Mouse (Mus musculus) hindbrain, embryonic 12.5 days (tissue): ENCODE results near the gene Nudt3. TPM values are rescaled to one million over a fixed set of nuclear protein-coding genes. Genes with fewer than 3 reads are reported as not detected.

ENCODE experiments used
- ATAC-seq: fragments of 200-750 bp; cut with Nextera tagmentation; 2 replicates; pipeline ENCODE4 v1.8.0; 2017; ENCODE audit warnings: moderate TSS enrichment; ENCODE audit not compliant: low FRiP score
- H3K27ac ChIP-seq: fragments of 300-500 bp; sonication (generic); 2 replicates; pipeline ENCODE4 v1.5.1; 2016; ENCODE audit warnings: mild to moderate bottlenecking
- H3K27me3 ChIP-seq: fragments of 300-500 bp; sonication (generic); 2 replicates; pipeline ENCODE4 v1.6.1; 2016; ENCODE audit warnings: mild to moderate bottlenecking
- H3K36me3 ChIP-seq: fragments of 300-500 bp; sonication (generic); 2 replicates; pipeline ENCODE4 v1.6.1; 2016; ENCODE audit warnings: mild to moderate bottlenecking
- H3K4me1 ChIP-seq: fragments of 300-500 bp; sonication (generic); 2 replicates; pipeline ENCODE4 v1.6.1; 2016
- H3K4me2 ChIP-seq: fragments of 300-500 bp; sonication (generic); replicated peaks from 2 replicates; pipeline ENCODE4 v1.6.1; 2016; ENCODE audit warnings: mild to moderate bottlenecking
- H3K4me3 ChIP-seq: fragments of 300-500 bp; sonication (generic); 2 replicates; pipeline ENCODE4 v1.5.1; 2016; ENCODE audit warnings: mild to moderate bottlenecking
- H3K9ac ChIP-seq: fragments of 300-500 bp; sonication (generic); 2 replicates; pipeline ENCODE4 v1.6.1; 2016; ENCODE audit warnings: mild to moderate bottlenecking, moderate library complexity
- H3K9me3 ChIP-seq: fragments of 300-500 bp; sonication (generic); replicated peaks from 2 replicates; pipeline ENCODE4 v1.6.1; 2016; ENCODE audit warnings: mild to moderate bottlenecking
- WGBS: fragments of 180-500 bp; shearing (Covaris S2); methylation state at CpG from one replicate; pipeline ENCODE4 v1.1.7; 2016; 5-methylcytosine and 5-hydroxymethylcytosine counted together
- polyA plus RNA-seq: library from polyadenylated mRNA; unstranded; fragments of >200 nt; fragmentation: Nextera tagmentation; extraction: Ambion mirVana; gene quantifications from 2 replicates; pipeline ENCODE4 v1.2.1, GENCODE M21; 2016

Nudt3 gene
- polyA plus RNA-seq, 1 experiment from 2014 or later: 199 TPM

DNA sequence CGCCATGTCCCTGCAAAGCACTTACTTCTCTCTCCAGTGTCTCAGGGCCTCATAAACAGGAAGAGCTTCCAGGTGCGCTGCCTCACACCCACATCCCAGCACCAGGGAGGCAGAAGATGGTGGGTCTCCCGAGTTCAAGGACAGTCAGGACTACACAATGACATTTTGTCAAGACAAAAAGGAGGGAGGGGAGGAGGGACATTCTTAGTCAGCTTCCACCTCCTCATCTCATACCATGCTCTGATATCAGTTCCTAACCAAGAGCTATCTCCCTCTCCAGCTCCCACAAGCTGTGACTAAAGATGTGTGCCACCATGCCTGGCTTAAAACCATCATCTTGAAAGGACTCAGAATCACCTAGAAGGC is 11.8 kb downstream of the Nudt3 start:
- WGBS: 76% methylated on average over 3 of the region's 3 CpGs
- Histone ChIP-seq H3K4me2 (no peak overlapping the region), H3K9ac (no peak overlapping the region), H3K4me1 (peaks cover 37% of the 10 kb centered on the region), H3K4me3 (no peak overlapping the region), H3K27ac (no peak overlapping the region), H3K36me3 (peaks cover 4% of the 10 kb centered on the region; the same call in 1 of the 2 replicates), H3K9me3 (no peaks in the 10 kb centered on the region), H3K27me3 (no peaks in the 10 kb centered on the region)
- ATAC-seq: no peak

GRCm38 (mm10) chr17:27610679-27611518 is 12.4 kb downstream of the Nudt3 start:
- no peak overlapping the region for H3K4me3 ChIP-seq
- H3K36me3 ChIP-seq: peaks cover 4% of the 10 kb centered on the region; the same call in 1 of the 2 replicates
- H3K4me1 ChIP-seq: peaks cover 38% of the 10 kb centered on the region
- H3K4me2 ChIP-seq: no peak overlapping the region
- no peak overlapping the region for H3K9ac ChIP-seq
- peak overlapping the region; percentile 35; the same call in 1 of the 2 replicates for H3K27ac ChIP-seq
- H3K9me3 ChIP-seq: no peaks in the 10 kb centered on the region
- 85% methylated on average over 10 of the region's 10 CpGs for WGBS
- no peaks in the 10 kb centered on the region for H3K27me3 ChIP-seq
- ATAC-seq: no peak

DNA sequence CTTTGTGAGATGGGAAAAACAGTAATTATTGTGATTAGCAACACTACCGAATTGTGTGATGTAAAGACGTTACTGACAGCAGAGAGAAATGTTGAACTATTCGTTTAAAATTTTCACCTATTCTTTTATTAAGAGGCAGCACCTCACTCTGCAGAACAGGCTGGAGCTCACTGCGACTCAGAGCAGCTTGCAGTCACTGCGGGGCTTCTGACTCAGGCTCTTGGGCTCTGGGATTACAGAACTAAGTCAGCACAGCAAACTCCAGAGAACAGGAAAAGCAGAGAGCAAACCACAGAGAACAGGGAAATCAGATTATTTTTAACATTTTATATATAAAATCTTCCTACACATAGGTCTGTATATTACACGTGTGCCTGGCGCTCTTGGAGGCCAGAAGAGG is 13.7 kb downstream of the Nudt3 start:
- no peak overlapping the region for H3K4me3 ChIP-seq
- WGBS: 92% methylated on average over 7 of the region's 7 CpGs
- H3K27me3 ChIP-seq: no peaks in the 10 kb centered on the region
- no peak overlapping the region for H3K27ac ChIP-seq
- no peaks in the 10 kb centered on the region for H3K9me3 ChIP-seq
- H3K4me2 ChIP-seq: no peak overlapping the region
- H3K9ac ChIP-seq: no peak overlapping the region
- peaks cover 4% of the 10 kb centered on the region; the same call in 1 of the 2 replicates for H3K36me3 ChIP-seq
- H3K4me1 ChIP-seq: peaks cover 31% of the 10 kb centered on the region
- no peak for ATAC-seq

DNA sequence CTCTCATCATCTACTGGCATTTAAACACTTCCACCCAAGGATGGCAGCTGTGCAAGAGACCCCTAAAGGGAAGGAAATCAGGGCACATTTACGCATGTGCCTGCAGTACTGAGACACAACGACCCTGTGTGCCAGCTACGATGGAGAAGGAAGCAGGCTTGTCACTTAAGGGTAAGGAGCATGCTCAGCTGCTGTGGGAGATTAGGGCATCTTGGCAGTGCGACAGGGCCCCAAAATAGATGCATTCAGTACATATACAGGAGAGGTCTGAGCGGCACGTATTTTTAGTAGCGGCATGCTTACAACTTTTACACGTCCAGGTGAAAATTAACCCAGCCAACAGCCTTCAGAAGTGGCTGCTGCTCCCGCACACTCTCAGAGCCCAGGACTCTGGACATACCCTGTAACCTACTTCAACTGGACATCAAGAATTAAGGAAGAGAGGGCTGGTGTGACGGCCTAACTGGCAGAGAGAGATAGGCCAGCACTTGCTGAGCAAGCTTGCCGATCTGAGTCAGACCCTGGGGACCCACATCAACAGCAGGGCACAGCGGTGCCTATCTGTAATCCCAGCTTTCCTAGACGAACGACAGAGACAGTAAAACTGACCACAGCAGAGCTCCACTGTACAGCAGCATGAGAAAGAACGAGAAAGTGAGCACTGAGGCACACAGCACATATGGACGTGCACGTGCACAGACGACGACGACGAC is 19.6 kb downstream of the Nudt3 start:
- H3K36me3 ChIP-seq: peaks cover 4% of the 10 kb centered on the region; the same call in 1 of the 2 replicates
- H3K4me2 ChIP-seq: no peak overlapping the region
- ATAC-seq: no peak
- no peaks in the 10 kb centered on the region for H3K9me3 ChIP-seq
- no peak overlapping the region for H3K4me3 ChIP-seq
- WGBS: 83% methylated on average over 21 of the region's 21 CpGs
- H3K27ac ChIP-seq: no peak overlapping the region
- H3K27me3 ChIP-seq: no peaks in the 10 kb centered on the region
- peaks cover 26% of the 10 kb centered on the region for H3K4me1 ChIP-seq
- no peak overlapping the region for H3K9ac ChIP-seq

DNA sequence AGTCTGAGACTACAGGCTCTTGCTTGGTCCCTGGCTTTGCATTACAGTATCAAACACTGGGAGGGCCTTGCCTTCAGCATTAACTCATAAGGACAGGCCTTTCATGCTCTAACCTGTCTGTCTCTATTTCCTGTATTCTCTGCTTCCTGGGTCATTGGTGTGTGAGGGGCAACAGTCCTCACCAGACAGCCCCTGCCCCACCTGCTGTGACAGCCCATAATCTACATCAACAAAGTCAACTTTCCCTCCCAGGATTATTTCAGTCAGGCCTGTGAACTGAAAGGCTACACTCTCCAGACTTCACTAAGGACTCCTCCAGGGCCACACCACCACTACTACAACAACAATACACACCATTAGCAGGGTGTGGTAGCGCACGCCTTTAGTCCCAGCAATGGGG is 20.3 kb downstream of the Nudt3 start:
- no peak for ATAC-seq
- no peak overlapping the region for H3K4me3 ChIP-seq
- H3K27ac ChIP-seq: no peak overlapping the region
- H3K9me3 ChIP-seq: no peaks in the 10 kb centered on the region
- H3K4me1 ChIP-seq: peaks cover 26% of the 10 kb centered on the region
- H3K27me3 ChIP-seq: no peaks in the 10 kb centered on the region
- H3K9ac ChIP-seq: no peak overlapping the region
- H3K4me2 ChIP-seq: no peak overlapping the region
- whole genome bisulfite sequencing: 87% methylated on average over 2 of the region's 2 CpGs
- H3K36me3 ChIP-seq: peaks cover 3% of the 10 kb centered on the region; the same call in 1 of the 2 replicates

DNA sequence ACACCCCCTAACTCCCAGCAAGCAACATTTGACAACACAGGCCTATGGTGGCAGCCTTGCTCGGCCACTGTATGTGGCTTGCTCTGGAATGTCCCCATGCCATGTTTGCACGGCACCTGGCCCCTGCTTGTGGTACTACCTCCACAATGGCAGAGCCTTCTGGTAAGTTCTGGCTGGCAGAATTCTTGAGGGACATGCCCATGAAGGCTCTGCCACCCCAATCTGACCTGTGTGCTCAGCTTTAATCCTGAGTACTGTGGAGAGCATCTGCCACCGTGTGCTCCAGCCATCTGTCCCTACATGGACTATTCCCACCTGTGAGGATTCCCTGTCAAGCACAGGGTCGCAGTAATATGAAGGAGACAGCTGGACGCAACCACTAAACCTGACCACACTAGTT is 22.4 kb downstream of the Nudt3 start:
- H3K27me3 ChIP-seq: no peaks in the 10 kb centered on the region
- peaks cover 10% of the 10 kb centered on the region for H3K36me3 ChIP-seq
- no peak overlapping the region for H3K27ac ChIP-seq
- no peak overlapping the region for H3K4me3 ChIP-seq
- H3K9me3 ChIP-seq: no peaks in the 10 kb centered on the region
- ATAC-seq: no peak
- peaks cover 21% of the 10 kb centered on the region for H3K4me1 ChIP-seq
- WGBS: 83% methylated on average over 5 of the region's 5 CpGs
- no peak overlapping the region for H3K4me2 ChIP-seq
- H3K9ac ChIP-seq: no peak overlapping the region

DNA sequence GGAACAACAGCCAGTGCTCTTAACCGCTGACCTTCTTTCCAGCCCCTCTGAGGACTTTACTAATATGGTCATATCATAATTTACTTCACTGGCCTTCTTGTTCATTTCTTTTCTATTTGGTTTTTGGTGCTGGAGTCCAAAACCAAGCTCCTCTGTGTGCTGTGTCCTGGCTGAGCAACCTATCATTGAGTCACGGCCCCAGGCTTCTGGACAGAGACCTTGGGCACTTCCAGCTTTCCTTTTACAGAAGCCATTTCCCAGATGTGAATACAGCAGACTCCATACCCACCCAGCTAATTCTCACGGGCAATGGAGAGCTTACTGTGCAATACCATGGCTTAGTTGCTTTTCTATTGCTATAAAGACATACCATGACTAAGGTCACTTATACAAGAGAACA is 23.0 kb downstream of the Nudt3 start:
- Histone ChIP-seq H3K36me3 (peaks cover 15% of the 10 kb centered on the region), H3K4me2 (no peak overlapping the region), H3K4me3 (no peak overlapping the region), H3K27ac (no peak overlapping the region), H3K9me3 (no peaks in the 10 kb centered on the region), H3K27me3 (no peaks in the 10 kb centered on the region), H3K4me1 (peaks cover 21% of the 10 kb centered on the region), H3K9ac (no peak overlapping the region)
- 83% methylated on average over 3 of the region's 3 CpGs for WGBS
- no peak for ATAC-seq

- 79% methylated on average over 21 of the region's 21 CpGs for WGBS
- Histone ChIP-seq H3K27me3 (no peaks in the 10 kb centered on the region), H3K27ac (no peak overlapping the region; the same call in 1 of the 2 replicates), H3K4me3 (no peak overlapping the region), H3K36me3 (peaks cover 45% of the 10 kb centered on the region), H3K9me3 (no peaks in the 10 kb centered on the region), H3K4me1 (peaks cover 2% of the 10 kb centered on the region; the same call in 1 of the 2 replicates), H3K9ac (no peak overlapping the region), H3K4me2 (no peak overlapping the region)
- ATAC-seq: no peak
Observed at GRCm38 (mm10) chr17:27596376-27597190, 26.7 kb downstream of the Nudt3 start.

- ATAC-seq: no peak
- Histone ChIP-seq H3K4me1 (peaks cover 2% of the 10 kb centered on the region; the same call in 1 of the 2 replicates), H3K36me3 (peaks cover 52% of the 10 kb centered on the region), H3K4me2 (no peak overlapping the region), H3K27ac (no peak overlapping the region), H3K27me3 (no peaks in the 10 kb centered on the region), H3K4me3 (no peak overlapping the region), H3K9ac (no peak overlapping the region), H3K9me3 (no peaks in the 10 kb centered on the region)
- 90% methylated on average over 15 of the region's 15 CpGs for WGBS
Observed at GRCm38 (mm10) chr17:27595659-27596375, 27.5 kb downstream of the Nudt3 start.

DNA sequence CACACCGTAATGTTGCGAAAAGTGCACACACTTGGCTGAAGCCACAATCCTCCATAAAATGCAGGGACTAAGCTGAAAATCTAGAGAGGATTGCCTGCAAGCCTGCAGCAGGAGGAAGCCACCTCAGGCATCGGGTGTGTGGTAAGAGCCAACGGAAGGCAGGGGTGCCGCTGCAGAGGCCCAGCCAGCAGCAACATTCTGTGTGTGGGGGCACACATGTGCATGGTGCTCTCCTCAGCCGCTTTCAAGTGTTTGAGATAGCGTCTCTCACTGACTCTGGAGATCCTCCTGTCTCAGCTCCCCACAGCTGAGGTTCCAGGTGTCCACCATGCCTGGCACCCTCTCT is 30.8 kb downstream of the Nudt3 start:
- Histone ChIP-seq H3K4me3 (no peak overlapping the region), H3K4me2 (no peak overlapping the region), H3K27ac (no peak overlapping the region), H3K9me3 (no peaks in the 10 kb centered on the region), H3K27me3 (no peaks in the 10 kb centered on the region), H3K4me1 (peaks cover 8% of the 10 kb centered on the region; the same call in 1 of the 2 replicates), H3K9ac (no peak overlapping the region), H3K36me3 (peaks cover 73% of the 10 kb centered on the region)
- no peak for ATAC-seq
- 98% methylated on average over 7 of the region's 7 CpGs for WGBS

DNA sequence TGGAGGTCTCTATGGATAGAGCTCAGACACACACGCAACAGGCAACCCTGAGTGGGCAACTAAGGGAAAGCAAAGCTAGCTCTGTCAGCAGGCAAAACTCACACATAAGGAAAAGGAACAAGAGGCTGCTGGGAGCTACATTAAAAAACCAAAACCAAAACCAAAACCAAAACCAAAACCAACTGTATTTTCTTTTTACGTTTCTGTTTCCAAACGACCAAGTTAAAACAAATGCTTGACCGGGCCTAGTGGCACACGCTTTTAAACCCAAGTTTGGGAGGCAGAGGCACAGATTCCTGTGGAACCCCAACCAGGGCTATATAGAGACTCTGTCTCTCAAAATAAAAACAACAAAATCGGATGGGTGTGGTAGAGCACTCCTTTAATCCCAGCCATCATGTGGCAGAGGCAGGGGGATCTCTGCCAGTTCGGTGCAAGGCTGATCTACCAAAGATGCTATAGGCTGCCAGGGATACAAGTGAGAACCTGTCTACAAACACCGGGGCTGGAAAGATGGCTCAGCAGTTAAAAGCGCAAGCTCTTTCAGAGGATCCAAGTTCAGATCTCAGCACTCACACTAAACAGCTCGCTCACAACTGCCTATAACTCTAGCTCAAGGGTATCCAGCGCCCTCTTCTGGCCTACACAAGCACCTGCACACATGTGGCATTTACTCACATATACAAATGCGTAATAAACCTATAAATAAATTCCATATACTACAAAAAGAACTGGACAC is 31.3 kb downstream of the Nudt3 start:
- no peak overlapping the region for H3K4me2 ChIP-seq
- H3K9ac ChIP-seq: no peak overlapping the region
- H3K9me3 ChIP-seq: no peaks in the 10 kb centered on the region
- peaks cover 73% of the 10 kb centered on the region for H3K36me3 ChIP-seq
- no peaks in the 10 kb centered on the region for H3K27me3 ChIP-seq
- no peak for ATAC-seq
- WGBS: 90% methylated on average over 12 of the region's 12 CpGs
- no peak overlapping the region for H3K4me3 ChIP-seq
- H3K4me1 ChIP-seq: peaks cover 8% of the 10 kb centered on the region; the same call in 1 of the 2 replicates
- H3K27ac ChIP-seq: no peak overlapping the region
